Mouse (Mus musculus): ENCODE results near the gene Arl15.

The Arl15 gene

DNA sequence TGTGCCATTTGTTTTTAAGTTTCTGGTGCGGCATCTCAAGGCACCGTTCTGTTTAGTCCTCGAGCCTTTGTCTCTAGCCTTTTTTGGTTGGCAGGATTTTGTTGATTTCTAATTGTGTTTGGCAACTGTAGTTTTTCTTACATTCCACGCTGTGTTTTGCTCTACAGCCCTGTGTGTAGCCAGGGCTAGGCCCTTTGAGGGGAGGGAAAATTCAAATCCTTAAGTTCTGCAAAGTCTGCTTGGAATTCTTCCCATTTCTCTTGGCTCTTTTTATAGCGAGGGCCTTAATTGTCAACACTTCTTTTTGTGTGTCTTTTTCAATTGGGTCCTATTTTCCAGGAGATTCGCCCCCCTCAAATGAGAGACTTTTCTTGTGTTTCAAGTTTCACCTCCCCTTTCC, 92.8 kb downstream of the Arl15 start:
- in situ Hi-C loops (cut with MboI; ENCODE audit: low pct_unique_long_range_greater_than_20kb in 1 of 2, low sequenced_read_pairs in 2 of 2, unreplicated experiment in 1 of 2): loop anchor here (25.0 kb wide), 3 partner anchors 275 to 900 kb away; no protein-coding TSS in a partner anchor

DNA sequence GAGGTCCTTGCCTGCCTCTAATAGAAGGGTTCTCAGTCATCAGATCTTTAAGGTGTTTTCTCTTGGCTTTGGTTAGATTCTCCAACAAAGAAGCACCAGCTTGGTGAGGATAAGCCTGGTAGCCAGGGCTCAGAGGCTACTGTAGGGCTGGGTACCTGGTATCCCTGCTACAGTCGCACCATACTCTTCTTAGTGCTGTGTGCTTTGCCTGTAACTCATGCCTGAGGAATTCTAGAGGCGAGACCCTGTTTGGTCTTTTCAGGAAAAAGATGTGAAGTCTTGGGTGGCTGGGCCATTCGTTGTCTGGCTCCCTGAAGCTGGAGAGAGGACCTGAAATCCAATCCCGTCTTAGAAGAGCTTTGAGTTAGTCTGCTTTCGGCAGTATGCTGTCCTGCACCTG, 93.8 kb downstream of the Arl15 start:
- in situ Hi-C loops (cut with MboI; ENCODE audit: low pct_unique_long_range_greater_than_20kb in 1 of 2, low sequenced_read_pairs in 2 of 2, unreplicated experiment in 1 of 2): loop anchor here (25.0 kb wide), 3 partner anchors 274 to 899 kb away; no protein-coding TSS in a partner anchor

DNA sequence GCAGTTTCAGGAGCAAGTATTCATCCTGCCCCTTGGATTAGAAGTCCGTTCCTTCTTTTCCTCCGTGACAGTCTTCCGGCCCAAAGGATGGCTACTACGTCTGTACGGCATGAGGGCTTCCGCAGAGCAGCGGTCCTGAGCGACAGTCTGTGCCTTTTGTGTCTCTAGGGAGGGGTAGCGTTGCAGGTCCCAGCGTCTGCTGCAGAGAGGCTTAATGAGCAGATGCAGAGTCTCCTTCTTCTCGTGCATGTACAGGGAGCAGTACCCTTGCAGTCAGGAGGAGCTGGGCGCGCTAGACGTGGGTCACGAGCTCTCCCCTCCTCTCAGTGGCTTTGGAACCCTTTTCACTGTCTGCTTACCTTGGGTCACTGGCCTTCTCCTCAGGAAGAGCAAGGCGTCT, 94.4 kb downstream of the Arl15 start:
- in situ Hi-C loops (cut with MboI; ENCODE audit: low pct_unique_long_range_greater_than_20kb in 1 of 2, low sequenced_read_pairs in 2 of 2, unreplicated experiment in 1 of 2): loop anchor here (25.0 kb wide), 3 partner anchors 274 to 899 kb away; no protein-coding TSS in a partner anchor

DNA sequence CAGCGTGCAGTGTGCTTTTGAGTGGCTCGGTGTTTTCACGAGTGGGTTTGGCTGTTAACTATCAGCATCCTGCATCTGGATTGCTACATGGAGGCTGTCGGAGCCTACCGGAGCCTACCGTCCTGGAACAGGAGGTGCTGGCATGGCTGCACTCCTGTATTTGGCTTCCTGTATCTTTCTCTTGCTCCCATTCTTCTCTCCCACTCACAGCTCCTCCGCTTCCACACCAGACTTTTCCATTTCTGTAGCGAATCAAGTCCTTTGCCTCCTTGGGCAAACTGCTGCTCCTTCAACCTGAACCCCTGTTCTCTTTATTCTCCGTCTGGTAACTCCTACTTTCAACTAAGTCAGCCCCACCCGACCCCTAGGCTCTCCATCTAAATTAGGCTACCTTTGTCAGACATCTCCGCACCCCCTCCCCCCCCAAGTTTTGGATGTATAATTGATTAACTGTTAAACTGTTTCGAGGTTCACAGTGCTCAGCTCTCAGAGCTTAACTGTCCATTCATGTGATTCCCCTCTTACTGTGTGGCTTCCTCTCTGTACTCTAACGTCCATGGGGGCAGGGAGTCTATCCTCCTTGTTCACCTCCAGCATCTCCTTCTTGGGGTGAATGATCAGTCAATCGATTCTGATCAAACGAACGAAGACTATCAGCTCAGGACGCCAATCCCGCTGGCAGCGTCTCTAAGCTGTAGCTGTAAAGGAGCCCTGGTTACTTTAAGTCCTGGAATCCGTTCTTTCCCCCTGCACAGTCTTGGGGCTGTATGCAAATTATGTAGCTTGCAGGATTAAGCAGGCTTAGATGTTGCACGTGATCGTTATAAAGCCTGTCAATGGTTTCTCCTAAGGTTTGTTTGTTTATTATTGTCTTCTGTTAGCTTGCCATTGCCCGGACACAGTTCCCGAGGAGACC, 95.1 kb downstream of the Arl15 start:
- in situ Hi-C loops (cut with MboI; ENCODE audit: low pct_unique_long_range_greater_than_20kb in 1 of 2, low sequenced_read_pairs in 2 of 2, unreplicated experiment in 1 of 2): loop anchor here (25.0 kb wide), 3 partner anchors 273 to 898 kb away; no protein-coding TSS in a partner anchor

DNA sequence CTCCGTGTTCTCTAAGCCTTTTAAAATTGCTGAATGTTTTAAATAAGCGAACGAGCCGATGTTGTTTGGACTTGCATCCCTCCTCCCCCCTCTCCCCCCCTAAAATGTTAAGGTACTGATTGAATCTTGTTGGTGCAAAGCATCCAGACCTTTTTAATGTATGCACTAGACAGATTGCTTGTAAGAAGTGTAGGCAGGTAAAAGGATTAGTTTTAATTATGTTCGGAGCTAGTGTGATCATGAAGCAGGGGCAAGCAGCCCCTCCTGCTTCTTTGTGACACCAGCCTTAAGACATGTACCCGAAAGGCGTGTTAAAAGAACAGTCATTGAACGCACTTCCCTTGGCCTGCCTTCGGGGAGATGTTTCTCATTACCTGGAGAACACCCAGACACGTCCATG, 102.4 kb downstream of the Arl15 start:
- in situ Hi-C loops (cut with MboI; ENCODE audit: low pct_unique_long_range_greater_than_20kb in 1 of 2, low sequenced_read_pairs in 2 of 2, unreplicated experiment in 1 of 2): loop anchor here (25.0 kb wide), 3 partner anchors 266 to 891 kb away; no protein-coding TSS in a partner anchor

DNA sequence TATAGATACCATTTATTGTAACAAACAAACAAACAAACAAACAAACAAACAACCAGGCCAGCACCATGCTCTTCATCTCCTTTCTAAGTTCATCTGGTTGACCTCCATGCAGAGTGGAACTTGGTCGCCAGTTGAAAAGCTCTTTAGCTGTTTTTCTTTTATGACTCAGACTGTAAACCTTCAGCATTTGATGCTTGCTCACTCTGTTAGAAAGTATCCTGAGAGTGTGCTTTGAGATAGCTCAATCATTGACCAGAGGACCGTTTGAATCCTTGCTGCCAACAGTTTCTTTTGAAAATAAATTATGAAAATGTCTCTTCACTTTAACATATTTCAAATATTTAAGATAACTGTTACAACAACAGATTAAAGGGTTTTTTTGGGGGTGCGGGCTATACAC, 103.2 kb downstream of the Arl15 start:
- in situ Hi-C loops (cut with MboI; ENCODE audit: low pct_unique_long_range_greater_than_20kb in 1 of 2, low sequenced_read_pairs in 2 of 2, unreplicated experiment in 1 of 2): loop anchor here (25.0 kb wide), 3 partner anchors 265 to 890 kb away; no protein-coding TSS in a partner anchor

DNA sequence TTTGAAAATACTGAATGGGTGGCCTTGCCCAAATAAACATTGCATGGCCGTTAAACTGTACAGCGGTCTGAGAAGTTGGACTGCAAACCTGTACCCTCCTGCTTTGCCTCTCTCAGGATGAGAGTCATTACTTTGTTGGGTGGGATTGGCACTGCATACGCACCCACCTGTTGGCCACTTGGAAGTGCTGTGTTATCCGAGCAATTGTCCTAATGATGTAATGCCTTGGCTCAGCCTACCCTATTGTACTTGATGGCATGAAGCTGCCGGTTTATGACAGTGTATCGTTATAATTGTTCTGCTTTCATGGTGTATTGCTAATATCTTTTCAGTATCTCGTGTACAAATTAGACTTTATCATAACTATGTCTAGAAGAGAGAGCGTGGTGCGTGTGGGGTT, 103.6 kb downstream of the Arl15 start:
- in situ Hi-C loops (cut with MboI; ENCODE audit: low pct_unique_long_range_greater_than_20kb in 1 of 2, low sequenced_read_pairs in 2 of 2, unreplicated experiment in 1 of 2): loop anchor here (25.0 kb wide), 3 partner anchors 264 to 889 kb away; no protein-coding TSS in a partner anchor

DNA sequence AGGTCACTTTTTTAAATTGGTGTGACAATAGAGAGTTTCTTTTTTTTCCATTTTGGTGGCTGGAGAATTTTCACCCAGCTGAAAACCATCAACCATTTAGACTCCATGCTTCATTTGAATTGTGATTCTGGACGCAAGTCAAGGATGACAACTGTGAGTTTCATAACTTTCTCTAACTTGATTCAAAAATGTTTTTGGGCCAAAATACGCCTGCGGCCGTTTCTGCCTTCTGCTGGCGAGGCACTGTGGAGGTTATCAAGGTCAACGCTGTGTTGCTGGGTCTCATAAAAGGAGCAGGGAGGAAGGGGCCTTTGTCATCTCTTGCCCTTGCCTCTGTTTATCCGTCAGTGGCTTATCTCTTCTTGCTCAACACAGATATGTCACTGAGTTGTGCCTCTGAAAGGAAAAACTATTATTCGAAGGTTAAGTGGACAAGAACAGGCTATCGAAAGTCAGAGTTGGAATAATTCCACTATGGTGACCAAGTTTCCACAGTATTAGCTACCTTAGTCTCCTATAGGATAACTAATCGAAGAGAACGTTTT, 106.8 kb downstream of the Arl15 start:
- in situ Hi-C loops (cut with MboI; ENCODE audit: low pct_unique_long_range_greater_than_20kb in 1 of 2, low sequenced_read_pairs in 2 of 2, unreplicated experiment in 1 of 2): no loop called here

DNA sequence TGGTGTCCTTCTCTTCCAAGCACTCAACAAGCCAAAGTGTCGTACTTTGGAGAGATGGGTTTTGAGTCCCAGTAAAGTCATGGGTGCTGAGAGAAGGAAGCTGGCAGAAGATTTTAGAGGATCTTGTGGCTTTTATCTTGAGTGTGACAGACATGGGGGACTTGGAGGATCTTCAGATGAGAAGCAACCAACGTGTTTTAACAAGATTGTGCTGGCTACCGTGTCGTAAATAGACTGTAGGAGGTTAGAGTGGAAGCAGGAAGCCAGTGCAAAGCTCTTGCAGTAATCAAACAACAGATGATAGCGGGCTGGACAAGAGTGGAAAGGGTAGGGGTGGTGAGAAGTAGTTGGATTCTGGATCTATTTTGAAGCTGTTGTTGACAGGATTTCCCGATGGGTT, 109.0 kb downstream of the Arl15 start:
- in situ Hi-C loops (cut with MboI; ENCODE audit: low pct_unique_long_range_greater_than_20kb in 1 of 2, low sequenced_read_pairs in 2 of 2, unreplicated experiment in 1 of 2): no loop called here

DNA sequence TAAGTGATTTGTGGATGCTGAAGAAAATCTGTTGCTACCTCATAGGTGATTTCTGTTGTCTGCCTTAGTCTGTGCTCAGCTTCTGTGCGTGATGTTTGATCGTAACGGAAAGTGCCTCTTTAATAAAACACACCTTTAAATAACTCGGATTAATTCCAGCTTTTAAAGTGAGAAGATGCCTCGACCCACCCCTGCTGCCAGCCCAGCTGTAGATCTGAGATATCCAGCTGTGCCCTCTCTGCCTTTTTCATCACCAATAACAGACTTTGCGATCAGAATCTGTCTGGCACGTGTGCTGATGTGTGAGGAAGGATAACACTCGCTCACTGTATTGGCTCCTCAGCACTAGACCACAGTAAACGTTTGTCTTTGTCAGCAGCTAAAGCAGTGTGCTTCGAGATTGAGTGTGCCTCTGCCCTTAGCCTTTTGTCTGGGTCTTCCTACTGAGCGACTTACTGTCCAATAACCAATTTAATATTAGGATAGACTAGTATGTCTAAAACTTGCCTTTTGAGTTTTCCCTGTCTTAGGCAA, 117.7 kb downstream of the Arl15 start:
- in situ Hi-C loops (cut with MboI; ENCODE audit: low pct_unique_long_range_greater_than_20kb in 1 of 2, low sequenced_read_pairs in 2 of 2, unreplicated experiment in 1 of 2): no loop called here

DNA sequence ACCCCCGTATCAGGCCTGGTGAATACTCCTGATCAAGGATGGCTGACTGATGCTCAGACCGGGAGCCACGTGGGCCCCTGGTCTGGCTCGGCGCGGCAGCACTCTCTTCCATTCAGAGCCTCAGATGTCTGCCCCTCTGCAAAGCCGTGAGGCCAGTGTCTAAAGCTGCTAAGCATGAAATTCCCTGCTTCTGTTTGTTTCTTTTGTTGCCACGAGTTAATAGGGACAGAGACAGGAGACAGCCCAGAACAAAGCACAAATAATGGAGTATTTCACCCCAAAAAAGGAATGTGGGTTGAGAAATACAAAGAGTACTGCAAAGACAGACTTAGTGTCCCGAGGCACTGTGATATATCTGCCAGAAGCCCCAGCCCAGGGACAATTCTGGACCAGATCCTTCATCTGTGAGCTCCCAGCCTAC, 120.3 kb downstream of the Arl15 start:
- in situ Hi-C loops (cut with MboI; ENCODE audit: low pct_unique_long_range_greater_than_20kb in 1 of 2, low sequenced_read_pairs in 2 of 2, unreplicated experiment in 1 of 2): no loop called here

DNA sequence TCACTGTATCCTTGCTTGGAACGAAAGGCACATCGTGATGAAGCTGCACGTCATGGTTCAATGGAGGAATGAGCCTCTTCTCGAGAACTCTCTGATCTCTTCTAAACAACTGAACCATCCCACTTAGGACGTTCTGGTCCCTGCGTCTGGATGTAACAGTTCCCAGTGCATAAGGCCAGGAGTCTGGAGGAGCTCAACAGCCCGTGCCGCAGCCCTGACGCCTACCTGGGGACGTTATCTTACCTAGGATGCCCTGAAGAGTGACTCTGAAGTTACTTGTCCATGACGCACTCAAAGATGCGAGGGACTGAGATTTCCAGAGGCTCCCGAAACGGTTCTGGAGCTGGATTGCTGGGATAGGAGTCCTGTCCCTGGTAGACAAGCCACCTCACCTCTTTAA, 121.4 kb downstream of the Arl15 start:
- in situ Hi-C loops (cut with MboI; ENCODE audit: low pct_unique_long_range_greater_than_20kb in 1 of 2, low sequenced_read_pairs in 2 of 2, unreplicated experiment in 1 of 2): no loop called here

DNA sequence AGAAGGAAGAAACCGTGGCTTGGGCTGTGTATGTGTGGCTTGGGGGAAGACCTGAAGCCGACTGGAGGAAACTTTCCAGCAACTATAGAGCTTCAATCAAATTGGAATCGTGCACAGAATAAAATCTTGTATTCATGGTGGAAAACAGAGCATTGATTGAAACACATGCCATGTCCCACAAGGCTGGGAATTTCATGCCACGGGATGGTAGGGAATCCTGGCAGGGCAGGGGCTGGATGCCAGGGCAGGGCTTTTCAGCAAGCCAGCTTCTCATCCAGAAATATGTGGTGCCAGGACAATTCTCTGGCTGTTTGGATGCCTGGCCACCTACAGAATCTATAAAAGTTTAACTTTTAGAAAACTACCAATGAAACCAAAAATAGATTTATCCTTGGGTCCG, 122.5 kb downstream of the Arl15 start:
- in situ Hi-C loops (cut with MboI; ENCODE audit: low pct_unique_long_range_greater_than_20kb in 1 of 2, low sequenced_read_pairs in 2 of 2, unreplicated experiment in 1 of 2): no loop called here

DNA sequence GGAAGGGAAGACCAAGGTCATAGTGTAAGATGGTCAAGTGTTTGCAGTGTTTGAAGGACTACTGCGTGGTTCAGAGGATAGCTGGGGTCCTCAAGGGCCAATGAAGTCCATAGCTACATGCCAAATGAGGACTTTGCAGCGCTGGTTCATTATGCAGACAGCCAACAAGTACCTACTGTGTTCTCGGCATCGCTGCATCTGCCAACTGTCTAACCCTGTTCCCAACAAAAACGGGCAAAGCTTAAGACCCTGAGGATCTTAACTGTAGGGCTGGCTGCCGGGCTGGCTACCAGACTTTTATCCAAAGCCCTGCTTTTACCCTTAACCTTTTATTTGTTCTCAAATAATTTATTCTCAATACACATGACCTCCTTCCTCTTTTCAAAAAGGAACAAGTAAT, 123.1 kb downstream of the Arl15 start:
- in situ Hi-C loops (cut with MboI; ENCODE audit: low pct_unique_long_range_greater_than_20kb in 1 of 2, low sequenced_read_pairs in 2 of 2, unreplicated experiment in 1 of 2): no loop called here

DNA sequence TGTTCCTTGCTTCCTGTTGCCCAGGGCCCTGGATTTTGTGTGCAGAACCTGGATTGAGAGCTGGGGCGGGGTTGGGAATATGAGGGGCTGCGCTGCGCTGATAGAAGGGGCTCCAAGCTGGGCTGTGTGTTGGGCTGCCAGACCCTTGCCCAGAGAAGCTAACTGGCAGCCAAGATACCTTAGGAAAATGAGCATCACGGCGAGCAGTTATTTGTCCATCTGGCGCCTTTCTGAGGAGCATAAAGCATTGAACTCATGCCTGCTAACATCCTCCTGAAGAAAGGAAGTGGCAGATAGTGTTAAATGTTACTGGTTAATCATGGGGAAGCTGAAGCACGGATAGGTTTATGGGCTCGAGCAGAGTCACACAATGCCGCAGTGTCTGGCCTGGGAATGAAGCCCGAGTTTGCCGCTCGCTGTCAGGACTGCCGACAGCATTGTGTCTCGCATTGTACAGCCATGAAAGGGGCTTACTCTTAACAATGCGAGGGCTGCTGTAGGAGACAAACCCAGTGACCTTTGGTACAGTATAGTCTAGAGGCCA, 123.6 kb downstream of the Arl15 start:
- in situ Hi-C loops (cut with MboI; ENCODE audit: low pct_unique_long_range_greater_than_20kb in 1 of 2, low sequenced_read_pairs in 2 of 2, unreplicated experiment in 1 of 2): no loop called here

DNA sequence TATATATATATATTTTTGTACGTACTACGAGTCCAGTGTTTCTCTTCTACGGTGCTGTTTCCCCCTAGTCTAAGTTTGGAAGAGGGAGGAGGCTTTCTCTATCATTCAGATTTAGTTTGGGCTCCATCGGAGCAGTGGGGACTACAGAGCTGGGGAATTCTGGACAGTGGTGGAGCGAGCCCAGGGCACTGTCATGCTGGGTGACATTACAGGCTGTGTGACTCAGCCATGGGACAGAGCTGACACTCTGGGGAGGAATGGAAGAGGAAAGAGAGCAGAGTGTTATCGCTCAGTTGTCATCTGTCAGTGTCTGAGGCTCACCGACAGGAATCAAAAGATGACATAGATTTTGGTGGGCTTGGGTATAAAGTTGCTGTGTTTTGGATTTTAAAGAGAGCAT, 124.4 kb downstream of the Arl15 start:
- in situ Hi-C loops (cut with MboI; ENCODE audit: low pct_unique_long_range_greater_than_20kb in 1 of 2, low sequenced_read_pairs in 2 of 2, unreplicated experiment in 1 of 2): no loop called here

DNA sequence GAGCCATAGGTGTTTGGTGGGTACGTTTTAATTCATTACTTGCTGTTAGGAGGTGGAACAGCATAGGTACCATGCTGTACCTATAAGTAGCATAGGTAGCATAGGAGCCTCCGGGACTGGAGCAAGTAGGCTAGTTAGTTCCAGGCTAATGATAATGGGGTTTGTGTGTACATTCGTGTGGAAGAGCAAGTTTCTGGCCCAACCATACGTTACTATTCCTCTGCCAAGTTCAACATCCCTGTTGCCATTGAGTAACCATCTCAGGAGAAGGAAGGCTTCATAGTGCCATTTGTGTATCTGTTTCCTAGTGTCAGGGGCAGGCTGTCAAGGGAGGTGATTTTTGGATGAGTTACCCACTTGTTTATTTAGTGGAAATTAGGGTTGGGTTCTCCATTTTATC, 141.4 kb downstream of the Arl15 start:
- in situ Hi-C loops (cut with MboI; ENCODE audit: low pct_unique_long_range_greater_than_20kb in 1 of 2, low sequenced_read_pairs in 2 of 2, unreplicated experiment in 1 of 2): no loop called here

DNA sequence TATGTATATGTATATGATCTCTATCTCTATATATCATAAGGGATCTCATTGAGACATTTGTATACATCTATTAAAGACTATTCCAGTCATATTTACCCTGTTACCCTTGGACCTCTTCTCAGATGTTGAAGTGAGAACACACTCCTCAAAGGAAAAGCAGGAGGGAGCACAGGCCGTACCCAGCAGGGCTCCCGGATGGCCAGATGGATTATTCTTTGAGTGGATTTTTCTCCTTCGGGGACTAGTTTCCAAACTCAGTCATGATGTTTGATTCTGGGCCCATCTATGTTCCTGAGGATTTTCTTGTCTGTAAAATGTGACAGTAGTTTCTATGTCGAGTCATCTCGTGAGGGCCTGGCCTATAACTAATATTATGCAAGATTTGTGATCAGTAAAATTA, 142.9 kb downstream of the Arl15 start:
- in situ Hi-C loops (cut with MboI; ENCODE audit: low pct_unique_long_range_greater_than_20kb in 1 of 2, low sequenced_read_pairs in 2 of 2, unreplicated experiment in 1 of 2): no loop called here

DNA sequence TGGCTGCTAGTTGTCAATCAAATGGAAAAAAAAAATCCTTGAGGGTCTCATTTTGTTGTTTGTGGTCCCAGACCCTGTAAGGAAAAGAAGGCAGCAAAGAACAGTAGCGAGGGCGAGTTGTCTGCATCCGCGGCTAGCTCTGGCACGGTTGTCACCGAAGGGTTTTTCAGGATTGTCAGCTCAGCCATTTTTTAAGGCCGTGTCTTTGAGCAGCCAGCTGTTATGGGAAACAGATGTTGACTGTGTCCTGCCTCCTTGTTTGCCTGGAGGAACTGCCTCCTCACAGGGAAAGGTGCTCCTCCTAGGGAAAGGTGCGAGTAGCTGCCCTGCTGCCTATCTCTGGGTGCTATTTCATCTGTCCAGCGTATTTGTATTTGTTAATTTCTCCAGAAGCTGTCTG, 144.3 kb downstream of the Arl15 start:
- in situ Hi-C loops (cut with MboI; ENCODE audit: low pct_unique_long_range_greater_than_20kb in 1 of 2, low sequenced_read_pairs in 2 of 2, unreplicated experiment in 1 of 2): no loop called here
